Mouse (Mus musculus): ENCODE data around the gene Gm45618.

- no peak for TF ChIP-seq MAZ (IDR thresholded peaks at IDR 0.05; ENCODE audit: low read depth, low read length)
- no peak for TF ChIP-seq CHD2 (IDR thresholded peaks at IDR 0.05; ENCODE audit: low read length)
- no peak for TF ChIP-seq USF1 (IDR thresholded peaks at IDR 0.05; ENCODE audit: low read depth, low read length)
- TF ChIP-seq UBTF (IDR thresholded peaks at IDR 0.05; ENCODE audit: borderline replicate concordance, insufficient read depth, low read depth, low read length), result no peak
- TF ChIP-seq CTCF (IDR thresholded peaks at IDR 0.05 in 2 of 3, conservative IDR thresholded peaks at IDR 0.05 in 1 of 3; ENCODE audit: control insufficient read depth in 1 of 3, insufficient read depth in 1 of 3, low read depth in 2 of 3, low read length in 3 of 3, poor library complexity in 1 of 3, severe bottlenecking in 1 of 3), result no peak
- TF ChIP-seq TCF12 (IDR thresholded peaks at IDR 0.05; ENCODE audit: low read depth, low read length), result no peak
Observed at GRCm38 (mm10) chr7:142084395-142084794, 36.1 kb downstream of the Gm45618 start.

Measured in MEL (cell line).